Mouse (Mus musculus): ENCODE measurements at regions not wholly inside any gene's neighbourhood (a gene's known extent, or its start where the extent isn't known, plus 50 kb on each side); places are given as distances from the start of the nearest gene placed in this dataset.

- H3K27ac ChIP-seq = no peak overlapping the region
- intact Hi-C loops (cut with DNase I) = loop anchor here (10.0 kb wide), 1 partner anchor 241 kb away; no protein-coding TSS in a partner anchor
- no peak for TF ChIP-seq CTCF (IDR thresholded peaks at IDR 0.05)
- DNase-seq (ENCODE audit: extremely low spot score in 1 of 2, low spot score in 2 of 2) = no peak
- no peak overlapping the region for H3K4me3 ChIP-seq
Measured at GRCm38 (mm10) chr3:46343508-46343907, 104.5 kb downstream of the Pabpc4l start.

- Histone ChIP-seq H3K4me3 (no peak overlapping the region), H3K27ac (peak overlapping the region; percentile 47; the same call in 1 of the 2 replicates)
- DNase-seq (ENCODE audit: extremely low spot score in 1 of 2, low spot score in 2 of 2) = no peak
- intact Hi-C loops (cut with DNase I) = loop anchor here (10.0 kb wide), 1 partner anchor 244 kb away; no protein-coding TSS in a partner anchor
- TF ChIP-seq CTCF (IDR thresholded peaks at IDR 0.05) = no peak
Measured at GRCm38 (mm10) chr3:46340648-46341280, 107.3 kb downstream of the Pabpc4l start.

DNA sequence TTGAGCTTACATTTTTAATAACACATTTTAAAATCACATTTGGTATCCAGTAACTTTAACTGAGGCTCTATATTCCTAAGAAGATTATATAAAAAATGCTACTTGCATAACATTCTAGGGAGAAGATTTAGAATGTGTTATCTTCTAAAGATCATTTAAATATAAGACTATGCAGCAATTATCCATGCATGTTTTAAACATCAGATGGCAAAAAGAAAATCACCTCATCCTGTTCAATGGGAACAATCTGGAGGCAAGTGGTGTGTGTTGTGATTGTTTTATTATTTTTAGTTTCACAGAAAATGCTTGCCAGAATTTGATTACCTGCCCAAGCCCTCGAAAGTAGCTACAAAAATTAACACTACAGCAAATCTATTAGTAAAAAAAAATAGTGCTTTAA is 113.5 kb downstream of the Pabpc4l start:
- no peak for DNase-seq (ENCODE audit: extremely low spot score in 1 of 2, low spot score in 2 of 2)
- intact Hi-C loops (cut with DNase I) = loop anchor here (10.0 kb wide), 1 partner anchor 300 kb away; no protein-coding TSS in a partner anchor
- Histone ChIP-seq H3K27ac (peak overlapping the region; percentile 69), H3K4me3 (no peak overlapping the region)
- no peak for TF ChIP-seq CTCF (IDR thresholded peaks at IDR 0.05)

DNA sequence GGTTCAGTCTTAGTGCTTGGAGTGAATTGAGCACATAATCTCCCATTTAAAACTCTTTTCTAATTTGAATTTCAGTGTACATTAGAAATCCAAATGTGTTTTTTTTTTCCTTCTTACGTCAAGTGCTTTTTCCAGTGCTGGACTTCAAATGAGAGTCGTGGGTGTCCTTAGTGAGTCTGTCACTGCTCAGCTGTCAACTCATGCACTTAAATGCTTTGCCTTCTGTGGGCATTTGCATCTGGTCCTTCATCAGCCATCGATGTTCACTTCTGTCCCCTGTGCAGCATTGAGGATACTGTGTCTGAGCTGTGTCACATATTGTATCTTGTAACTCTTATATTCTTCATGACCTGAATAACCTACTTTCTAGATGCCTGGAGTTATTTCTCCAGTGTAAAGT is 123.1 kb downstream of the Pabpc4l start:
- DNase-seq (ENCODE audit: extremely low spot score in 1 of 2, low spot score in 2 of 2) = no peak
- no peak for TF ChIP-seq CTCF (IDR thresholded peaks at IDR 0.05)
- H3K4me3 ChIP-seq = no peak overlapping the region
- no peak overlapping the region for H3K27ac ChIP-seq
- intact Hi-C loops (cut with DNase I) = loop anchor here (10.0 kb wide), 1 partner anchor 940 kb away; no protein-coding TSS in a partner anchor
